Mouse (Mus musculus) MEL (cell line): ENCODE data around the gene AC124108.1. TPM values are rescaled to one million over a fixed set of nuclear protein-coding genes. Genes with fewer than 3 reads are reported as not detected.

Experiments
- DNase-seq: peaks from one replicate; pipeline ENCODE4 v3.0.0; 2011; ENCODE audit warnings: low read depth, low spot score
- H3K27ac ChIP-seq: 2 replicates; pipeline ENCODE4 v1.5.1; 2012; ENCODE audit warnings: low read depth, mild to moderate bottlenecking, control low read depth, low read length, moderate library complexity; ENCODE audit not compliant: control insufficient read depth
- H3K27me3 ChIP-seq, 2 experiments: fragments of 150-350 bp in 1 of 2; sonication (generic) in 1 of 2; 2 replicates each; pipeline ENCODE4 v1.6.1; 2012; ENCODE audit warnings: low read length in 2 of 2, mild to moderate bottlenecking in 2 of 2, improper control_type of control experiment in 1 of 2, moderate library complexity in 1 of 2; ENCODE audit not compliant: insufficient read depth in 2 of 2, control insufficient read depth in 1 of 2
- H3K36me3 ChIP-seq, 2 experiments: 2 replicates each; pipeline ENCODE4 v1.6.1; 2012 to 2014; ENCODE audit warnings: low read length in 2 of 2, improper control_type of control experiment in 1 of 2, inconsistent platforms in 1 of 2, mild to moderate bottlenecking in 1 of 2; ENCODE audit not compliant: insufficient read depth in 2 of 2, control insufficient read depth in 1 of 2
- H3K4me1 ChIP-seq, 2 experiments: fragments of 150-350 bp in 1 of 2; sonication (generic) in 1 of 2; 2 replicates each; pipeline ENCODE4 v1.6.1; 2012; ENCODE audit warnings: low read length in 2 of 2, improper control_type of control experiment in 1 of 2, mild to moderate bottlenecking in 1 of 2; ENCODE audit not compliant: insufficient read depth in 2 of 2, control insufficient read depth in 1 of 2
- H3K4me3 ChIP-seq, 2 experiments: fragments of 150-350 bp in 1 of 2; sonication (generic) in 1 of 2; 2 replicates each; pipeline ENCODE4 v1.5.1; 2012; ENCODE audit warnings: low read depth in 2 of 2, low read length in 2 of 2, mild to moderate bottlenecking in 2 of 2, moderate library complexity in 2 of 2, control low read depth in 1 of 2, improper control_type of control experiment in 1 of 2; ENCODE audit not compliant: control insufficient read depth in 1 of 2, insufficient read depth in 1 of 2
- H3K79me2 ChIP-seq: 2 replicates; pipeline ENCODE4 v1.6.1; 2012; ENCODE audit warnings: mild to moderate bottlenecking, low read length, moderate library complexity; ENCODE audit not compliant: control insufficient read depth, poor library complexity, insufficient read depth
- H3K9ac ChIP-seq: 2 replicates; pipeline ENCODE4 v1.6.1; 2012; ENCODE audit warnings: low read depth, mild to moderate bottlenecking, control low read depth, low read length, moderate library complexity; ENCODE audit not compliant: control insufficient read depth, poor library complexity, severe bottlenecking
- H3K9me3 ChIP-seq: fragments of 150-350 bp; sonication (generic); replicated peaks from 2 replicates; pipeline ENCODE4 v1.6.1; 2012; ENCODE audit warnings: mild to moderate bottlenecking, low read length, improper control_type of control experiment, moderate library complexity; ENCODE audit not compliant: insufficient read depth
- BHLHE40 ChIP-seq: IDR thresholded peaks from 2 replicates; pipeline ENCODE4 v1.6.1; 2012; ENCODE audit warnings: low read depth, mild to moderate bottlenecking, inconsistent platforms, low read length, improper control_type of control experiment, borderline replicate concordance
- CHD1 ChIP-seq: IDR thresholded peaks from 2 replicates; pipeline ENCODE4 v1.6.1; 2012; ENCODE audit warnings: low read depth, mild to moderate bottlenecking, inconsistent platforms, low read length, improper control_type of control experiment
- CTCF ChIP-seq, 3 experiments: IDR thresholded peaks in 2 of 3; conservative IDR thresholded peaks in 1 of 3; 2 replicates each; pipeline ENCODE4 v1.5.1; 2011 to 2012; ENCODE audit warnings: low read length in 3 of 3, low read depth in 2 of 3, mild to moderate bottlenecking in 2 of 3, improper control_type of control experiment in 1 of 3, inconsistent platforms in 1 of 3, mixed read lengths in 1 of 3, moderate library complexity in 1 of 3; ENCODE audit not compliant: control insufficient read depth in 1 of 3, insufficient read depth in 1 of 3, poor library complexity in 1 of 3, severe bottlenecking in 1 of 3
- E2F4 ChIP-seq: IDR thresholded peaks from 2 replicates; pipeline ENCODE4 v1.6.1; 2011; ENCODE audit warnings: low read depth, low read length, improper control_type of control experiment, borderline replicate concordance
- EP300 ChIP-seq, 2 experiments: IDR thresholded peaks; 2 replicates each; pipeline ENCODE4 v1.6.1; 2011; ENCODE audit warnings: improper control_type of control experiment in 2 of 2, low read length in 2 of 2, low read depth in 1 of 2, mild to moderate bottlenecking in 1 of 2
- GABPA ChIP-seq: IDR thresholded peaks from 2 replicates; pipeline ENCODE4 v1.6.1; 2012; ENCODE audit warnings: low read depth, mild to moderate bottlenecking, inconsistent platforms, low read length, improper control_type of control experiment, moderate library complexity
- GATA1 ChIP-seq: IDR thresholded peaks from 2 replicates; pipeline ENCODE4 v1.6.1; 2011; ENCODE audit warnings: low read depth, low read length, improper control_type of control experiment
- HCFC1 ChIP-seq: IDR thresholded peaks from 2 replicates; pipeline ENCODE4 v1.6.1; 2012; ENCODE audit warnings: low read depth, mild to moderate bottlenecking, inconsistent platforms, low read length, improper control_type of control experiment, moderate library complexity
- JUND ChIP-seq: IDR thresholded peaks from 2 replicates; pipeline ENCODE4 v1.6.1; 2011; ENCODE audit warnings: low read depth, mild to moderate bottlenecking, improper control_type of control experiment, low read length
- KAT2A ChIP-seq: conservative IDR thresholded peaks from 2 replicates; pipeline ENCODE4 v1.6.1; 2012; ENCODE audit warnings: low read depth, low read length, improper control_type of control experiment, inconsistent platforms
- MAZ ChIP-seq: IDR thresholded peaks from 2 replicates; pipeline ENCODE4 v1.6.1; 2012; ENCODE audit warnings: low read depth, mild to moderate bottlenecking, inconsistent platforms, low read length, improper control_type of control experiment
- MEF2A ChIP-seq: IDR thresholded peaks from 2 replicates; pipeline ENCODE4 v1.6.1; 2014; ENCODE audit warnings: low read depth, mild to moderate bottlenecking, inconsistent platforms, low read length, improper control_type of control experiment; ENCODE audit not compliant: poor library complexity, insufficient replicate concordance, severe bottlenecking; ENCODE audit errors: extremely low read depth
- MXI1 ChIP-seq: IDR thresholded peaks from 2 replicates; pipeline ENCODE4 v1.6.1; 2011; ENCODE audit warnings: mild to moderate bottlenecking, low read depth, low read length, improper control_type of control experiment
- NELFE ChIP-seq: IDR thresholded peaks from 2 replicates; pipeline ENCODE4 v1.6.1; 2011; ENCODE audit warnings: low read depth, low read length, improper control_type of control experiment
- NRF1 ChIP-seq: IDR thresholded peaks from 2 replicates; pipeline ENCODE4 v1.6.1; 2014; ENCODE audit warnings: low read depth, mild to moderate bottlenecking, inconsistent platforms, low read length, improper control_type of control experiment, moderate library complexity; ENCODE audit not compliant: poor library complexity, insufficient read depth, severe bottlenecking
- POLR2A ChIP-seq, 2 experiments: IDR thresholded peaks; 2 replicates each; pipeline ENCODE4 v1.6.1; 2011 to 2012; ENCODE audit warnings: low read length in 2 of 2, mild to moderate bottlenecking in 2 of 2, control low read depth in 1 of 2, improper control_type of control experiment in 1 of 2, low read depth in 1 of 2, moderate library complexity in 1 of 2; ENCODE audit not compliant: control insufficient read depth in 1 of 2, insufficient read depth in 1 of 2, poor library complexity in 1 of 2
- RAD21 ChIP-seq: IDR thresholded peaks from 2 replicates; pipeline ENCODE4 v1.6.1; 2011; ENCODE audit warnings: mild to moderate bottlenecking, low read depth, low read length, improper control_type of control experiment
- RCOR1 ChIP-seq: IDR thresholded peaks from 2 replicates; pipeline ENCODE4 v1.6.1; 2012; ENCODE audit warnings: low read depth, mild to moderate bottlenecking, inconsistent platforms, low read length, improper control_type of control experiment
- SMC3 ChIP-seq: IDR thresholded peaks from 2 replicates; pipeline ENCODE4 v1.6.1; 2011; ENCODE audit warnings: low read depth, low read length, improper control_type of control experiment
- TAL1 ChIP-seq: IDR thresholded peaks from 2 replicates; pipeline ENCODE4 v1.6.1; 2012; ENCODE audit warnings: mild to moderate bottlenecking, inconsistent platforms, low read length, moderate library complexity, mixed read lengths
- TBP ChIP-seq: IDR thresholded peaks from 2 replicates; pipeline ENCODE4 v1.8.0; 2011; ENCODE audit warnings: low read depth, low read length, improper control_type of control experiment
- TCF12 ChIP-seq: IDR thresholded peaks from 2 replicates; pipeline ENCODE4 v1.6.1; 2014; ENCODE audit warnings: low read depth, mild to moderate bottlenecking, inconsistent platforms, low read length, improper control_type of control experiment, moderate library complexity
- ZC3H11A ChIP-seq: IDR thresholded peaks from 2 replicates; pipeline ENCODE4 v1.6.1; 2012; ENCODE audit warnings: low read depth, mild to moderate bottlenecking, inconsistent platforms, low read length, improper control_type of control experiment
- ZMIZ1 ChIP-seq: IDR thresholded peaks from 2 replicates; pipeline ENCODE4 v1.6.1; 2012; ENCODE audit warnings: low read depth, mild to moderate bottlenecking, inconsistent platforms, low read length, improper control_type of control experiment, moderate library complexity
- ZNF384 ChIP-seq: IDR thresholded peaks from 2 replicates; pipeline ENCODE4 v1.6.1; 2012; ENCODE audit warnings: low read depth, mild to moderate bottlenecking, inconsistent platforms, low read length, improper control_type of control experiment
- polyA plus RNA-seq, 2 experiments: library from polyadenylated mRNA; stranded (reverse) in 1 of 2; unstranded in 1 of 2; fragments of >175 nt in 1 of 2; fragments of >200 nt in 1 of 2; gene quantifications; 2 replicates each; pipeline versions ENCODE4 v1.2.1 to v1.2.4; 2012; ENCODE audit warnings: low replicate concordance in 2 of 2, low read depth in 1 of 2; ENCODE audit not compliant: insufficient read length in 2 of 2, insufficient read depth in 1 of 2, missing spikeins in 1 of 2
- total RNA-seq: library from RNA; depleted of rRNA; stranded (reverse); fragments of 300-350 nt; gene quantifications from 2 replicates; pipeline ENCODE4 v1.2.3, GENCODE M21; 2012

The AC124108.1 gene
- total and polyA plus RNA-seq, 3 experiments: not detected

DNA sequence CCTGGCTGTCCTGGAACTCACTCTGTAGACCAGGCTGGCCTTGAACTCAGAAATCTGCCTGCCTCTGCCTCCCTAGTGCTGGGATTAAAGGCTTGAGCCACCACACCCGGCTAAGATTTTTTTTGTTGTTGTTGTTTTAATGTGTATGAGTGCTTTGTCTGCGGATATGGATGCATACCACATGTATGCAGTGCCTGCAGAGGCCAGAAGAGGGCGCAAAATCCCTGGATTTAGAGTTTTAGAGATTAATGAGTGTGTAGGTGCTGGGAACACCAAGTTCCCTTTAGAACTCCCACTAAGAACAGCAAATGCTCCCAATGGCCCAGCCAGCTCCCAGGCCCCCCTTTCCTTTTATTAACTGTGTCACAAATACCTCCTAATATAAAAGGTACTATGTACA is 25.4 kb upstream of the AC124108.1 start:
- peak; percentile 66 for DNase-seq
- H3K4me1 ChIP-seq: peaks cover 0 to 7% of the 10 kb centered on the region in 2 experiments; a peak in 1 of 4 replicates
- no peak overlapping the region for H3K9ac ChIP-seq
- no peaks in the 10 kb centered on the region for H3K9me3 ChIP-seq
- peaks cover 10 to 14% of the 10 kb centered on the region in 2 experiments; a peak in 3 of 4 replicates for H3K27me3 ChIP-seq
- no peak overlapping the region for H3K4me3 ChIP-seq
- TF ChIP-seq RAD21 (peak; percentile 68), SMC3 (peak; percentile 76), CTCF (IDR thresholded peaks at IDR 0.05 in 2 of 3, conservative IDR thresholded peaks at IDR 0.05 in 1 of 3; ENCODE audit: control insufficient read depth in 1 of 3, insufficient read depth in 1 of 3, low read depth in 2 of 3, low read length in 3 of 3, poor library complexity in 1 of 3, severe bottlenecking in 1 of 3) (peak; percentile 75 to 81 (median 80)), ZC3H11A (peak; percentile 41), TBP (no peak), JUND (no peak), ZMIZ1 (no peak), KAT2A (no peak)
- TF ChIP-seq, all 39 proteins: peak for 4
- Histone ChIP-seq H3K36me3 (no peaks in the 10 kb centered on the region; a peak in 1 of 4 replicates), H3K27ac (no peak overlapping the region), H3K79me2 (no peaks in the 10 kb centered on the region)

DNA sequence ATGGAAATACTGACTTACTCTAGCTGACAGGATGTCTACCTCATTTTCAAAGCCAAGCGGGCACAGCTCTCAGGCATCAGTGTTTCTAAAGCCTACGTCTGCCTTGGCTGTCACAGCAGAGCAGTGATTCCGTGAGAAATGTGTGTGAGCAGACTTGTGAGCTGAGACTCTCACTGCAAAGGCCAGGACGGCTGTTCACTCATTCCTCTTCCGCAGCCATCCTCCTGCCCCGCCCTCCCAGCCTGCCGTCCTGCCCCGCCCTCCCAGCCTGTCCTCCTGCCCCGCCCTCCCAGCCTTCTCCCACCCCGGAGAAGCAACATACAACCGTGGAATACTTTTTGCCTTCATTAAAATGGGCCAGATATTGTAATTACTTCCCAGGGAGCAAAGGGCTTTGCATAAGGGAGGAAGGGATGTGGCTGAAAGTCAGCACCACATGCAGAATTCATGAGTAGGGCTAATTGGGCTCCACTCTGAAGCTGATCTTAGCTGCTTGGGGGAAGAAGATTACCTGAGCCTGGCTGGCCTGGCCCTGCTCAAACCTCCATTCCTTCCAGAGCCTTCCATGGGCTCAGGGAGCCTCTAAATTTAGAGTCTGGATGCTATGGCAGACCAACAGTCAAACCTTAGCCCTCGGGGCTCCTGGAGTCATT is 23.0 kb upstream of the AC124108.1 start:
- Histone ChIP-seq H3K36me3 (no peaks in the 10 kb centered on the region; a peak in 1 of 4 replicates), H3K9ac (peak overlapping the region; percentile 26), H3K79me2 (no peaks in the 10 kb centered on the region), H3K9me3 (no peaks in the 10 kb centered on the region), H3K4me3 (peak overlapping the region; percentile 46 to 56), H3K27me3 (peaks cover 11 to 18% of the 10 kb centered on the region in 2 experiments), H3K27ac (no peak overlapping the region), H3K4me1 (peaks cover 0 to 7% of the 10 kb centered on the region in 2 experiments; a peak in 1 of 4 replicates)
- TF ChIP-seq EP300 (IDR thresholded peaks at IDR 0.05; ENCODE audit: low read depth in 1 of 2, low read length in 2 of 2) (no peak), MAZ (peak; percentile 48; the same call in 1 of the 2 replicates), RAD21 (no peak), MEF2A (no peak), MXI1 (no peak), NELFE (no peak)
- peak; percentile 63 for DNase-seq

DNA sequence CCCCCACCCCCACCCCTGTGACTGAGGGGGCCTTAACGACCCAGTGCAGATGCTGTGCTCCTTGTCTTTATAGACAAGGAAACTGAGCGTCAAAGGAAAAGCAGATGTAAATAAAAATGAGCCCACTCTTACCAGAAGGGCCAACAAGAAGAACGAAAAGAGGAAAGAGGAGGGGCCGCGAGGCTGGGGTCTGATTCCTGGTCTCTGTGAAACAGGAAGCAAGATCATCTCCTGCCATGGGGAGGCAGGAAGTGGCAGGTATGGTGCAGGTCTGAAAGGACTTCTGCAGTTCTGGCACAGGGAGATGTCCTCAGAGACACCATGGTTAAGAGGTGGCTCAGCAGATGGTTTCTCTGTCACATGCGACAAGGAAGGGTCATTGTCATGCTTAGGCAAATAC is 20.6 kb upstream of the AC124108.1 start:
- Histone ChIP-seq H3K36me3 (no peaks in the 10 kb centered on the region; a peak in 1 of 4 replicates), H3K27me3 (peaks cover 17 to 26% of the 10 kb centered on the region in 2 experiments), H3K4me1 (peaks cover 0 to 7% of the 10 kb centered on the region in 2 experiments; a peak in 1 of 4 replicates), H3K4me3 (no peak overlapping the region), H3K9ac (no peak overlapping the region), H3K9me3 (no peaks in the 10 kb centered on the region), H3K79me2 (no peaks in the 10 kb centered on the region), H3K27ac (no peak overlapping the region)
- DNase-seq: no peak
- no peak for TF ChIP-seq MEF2A
- TF ChIP-seq TAL1: no peak
- TF ChIP-seq MXI1: no peak
- no peak for TF ChIP-seq EP300 (IDR thresholded peaks at IDR 0.05; ENCODE audit: low read depth in 1 of 2, low read length in 2 of 2)
- TF ChIP-seq GABPA: no peak
- TF ChIP-seq CHD1: no peak
- TF ChIP-seq RCOR1: no peak
- no peak for TF ChIP-seq TCF12
- no peak for TF ChIP-seq NRF1
- TF ChIP-seq HCFC1: no peak
- TF ChIP-seq POLR2A (IDR thresholded peaks at IDR 0.05; ENCODE audit: control insufficient read depth in 1 of 2, insufficient read depth in 1 of 2, low read depth in 1 of 2, low read length in 2 of 2, poor library complexity in 1 of 2): no peak
- TF ChIP-seq BHLHE40: no peak
- TF ChIP-seq E2F4: no peak
- TF ChIP-seq ZNF384: no peak
- TF ChIP-seq GATA1: no peak
